33 mouse cellular contexts compared by ENCODE assay signal in the genomic region with DNA sequence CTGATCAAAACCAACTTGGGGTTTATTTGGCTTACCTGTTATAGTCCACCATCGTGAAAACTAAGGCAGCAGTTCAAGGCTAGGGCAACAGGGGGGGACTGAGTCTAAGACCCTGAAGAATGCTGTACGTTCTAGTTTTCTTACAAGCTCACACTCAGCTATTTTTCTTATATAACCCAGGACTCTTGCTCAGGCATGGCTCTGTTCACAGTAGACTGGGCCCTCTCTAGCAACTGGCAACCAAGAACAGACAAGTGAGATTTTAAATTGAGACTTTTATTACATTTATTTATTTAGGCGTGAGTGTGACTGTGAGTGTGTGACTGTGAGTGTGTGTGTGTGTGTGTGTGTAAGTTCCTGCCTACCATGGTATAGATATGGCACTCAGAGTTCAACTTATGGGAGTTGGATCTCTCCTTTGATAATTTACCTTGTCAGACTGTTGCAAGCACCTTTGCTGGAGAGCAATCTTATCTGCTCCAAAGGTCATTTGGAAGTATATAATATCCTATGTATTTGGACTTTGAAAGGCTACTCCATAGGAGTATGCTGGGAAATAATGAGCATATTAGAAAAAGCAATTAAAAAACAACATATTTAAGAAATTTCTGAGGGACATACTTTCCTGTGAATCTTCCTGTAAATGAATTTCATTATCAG.
"Had no signal": no experiment of that assay in that cellular context is flagged by ENCODE, and none has a peak within 500 bp of the region (broad histone marks: within the 10 kb centered on the region; RNA-seq: fewer than 3 reads in every experiment).

No protein-coding gene starts in this region.

- H3K27ac ChIP-seq: heart, adult 2 months; heart, embryonic 10.5 days; heart, embryonic 13.5 days; heart, embryonic 15.5 days; hindbrain, embryonic 10.5 days; hindbrain, embryonic 12.5 days; hindbrain, embryonic 13.5 days; hindbrain, embryonic 14.5 days; hindbrain, embryonic 15.5 days; hindbrain, postnatal 0 days; kidney, embryonic 15.5 days; kidney, postnatal 0 days; layer of hippocampus, adult 2 months had no signal

- H3K9me3 ChIP-seq: heart, embryonic 10.5 days; heart, embryonic 12.5 days; heart, embryonic 13.5 days; heart, embryonic 15.5 days; hindbrain, embryonic 10.5 days; hindbrain, embryonic 12.5 days; hindbrain, embryonic 13.5 days; hindbrain, embryonic 15.5 days; kidney, embryonic 15.5 days had no signal

- H3K9ac ChIP-seq: heart, embryonic 12.5 days; heart, embryonic 13.5 days; heart, embryonic 15.5 days; hindbrain, embryonic 12.5 days; hindbrain, embryonic 13.5 days; hindbrain, embryonic 14.5 days; hindbrain, embryonic 15.5 days; kidney, embryonic 15.5 days had no signal

- H3K27me3 ChIP-seq: heart, embryonic 12.5 days; heart, embryonic 13.5 days; heart, embryonic 15.5 days; hindbrain, embryonic 12.5 days; hindbrain, embryonic 13.5 days; hindbrain, embryonic 15.5 days; kidney, embryonic 15.5 days had no signal

- H3K36me3 ChIP-seq: heart, embryonic 10.5 days; heart, embryonic 12.5 days; heart, embryonic 13.5 days; heart, embryonic 15.5 days; hindbrain, embryonic 10.5 days; hindbrain, embryonic 12.5 days; hindbrain, embryonic 13.5 days; hindbrain, embryonic 15.5 days; kidney, embryonic 15.5 days had no signal

- DNase-seq: heart, adult 2 months; heart, postnatal 10 days; heart, postnatal 14 days; heart, postnatal 36 days; heart, postnatal 4 days; kidney, adult 11 months; kidney, adult 18-20 months; kidney, adult 2 months; kidney, adult 8-10 months; kidney, adult 9 months; kidney, postnatal 10 days; kidney, postnatal 14 days; kidney, postnatal 25 days; kidney, postnatal 36 days; kidney, postnatal 4 days; layer of hippocampus, adult 9-11 months; layer of hippocampus, postnatal 36 days had no signal

- ATAC-seq: hindbrain, embryonic 16.5 days; hindbrain, postnatal 0 days; inflammation-experienced regulatory T-cells, adult 6 months had no signal

- H3K4me2 ChIP-seq: heart, embryonic 11.5 days; heart, embryonic 12.5 days; heart, embryonic 13.5 days; heart, embryonic 15.5 days; hindbrain, embryonic 12.5 days; hindbrain, embryonic 13.5 days; hindbrain, embryonic 14.5 days; hindbrain, embryonic 15.5 days; kidney, embryonic 15.5 days had no signal

- H3K4me3 ChIP-seq: heart, adult 2 months; heart, embryonic 10.5 days; heart, embryonic 12.5 days; heart, embryonic 13.5 days; heart, embryonic 15.5 days; hindbrain, embryonic 10.5 days; hindbrain, embryonic 12.5 days; hindbrain, embryonic 13.5 days; hindbrain, embryonic 15.5 days; kidney, embryonic 15.5 days; layer of hippocampus, adult 2 months had no signal

- H3K4me1 ChIP-seq: heart, embryonic 10.5 days; heart, embryonic 12.5 days; heart, embryonic 13.5 days; heart, embryonic 15.5 days; hindbrain, embryonic 10.5 days; hindbrain, embryonic 12.5 days; kidney, embryonic 15.5 days had no signal
